Mouse (Mus musculus) left cerebral cortex, adult 8-10 months (tissue): Measurements from ENCODE around the gene Cib2. TPM values are rescaled to one million over a fixed set of nuclear protein-coding genes. Genes with fewer than 3 reads are reported as not detected.

Source experiments
- DNase-seq, 2 experiments: peaks; one replicate each; pipeline ENCODE4 v3.0.0; 2022; ENCODE audit warnings: low spot score in 2 of 2
- total RNA-seq, 4 experiments: library from RNA; stranded (reverse); gene quantifications; 2 replicates each; pipeline ENCODE4 v1.2.4; 2022

The Cib2 gene
- total RNA-seq, 4 experiments from 2014 or later: 23.8 to 29.4 (median 24.7) TPM

DNA sequence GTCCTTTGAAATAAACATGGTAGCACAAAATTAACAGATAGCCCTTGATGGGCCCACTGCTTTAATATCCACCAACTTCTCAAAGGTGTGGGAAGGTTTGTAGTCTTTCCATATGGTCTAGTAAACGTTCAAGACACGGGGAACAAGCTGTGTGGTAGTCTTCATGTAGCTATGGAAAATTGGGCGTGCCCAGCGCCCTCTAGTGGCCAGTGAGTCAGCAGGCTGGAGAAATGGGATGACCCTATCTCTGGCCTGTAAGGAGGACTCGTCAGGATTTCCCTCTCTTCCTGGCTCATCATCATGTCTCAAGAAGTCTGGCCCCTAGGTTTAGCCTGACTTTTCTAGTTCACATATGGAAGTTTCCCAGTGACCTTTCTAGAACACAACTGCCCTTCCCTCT lies 12.5 kb downstream of the Cib2 start:
- DNase-seq: no peak

GRCm38 (mm10) chr9:54544954-54545315 lies 15.1 kb downstream of the Cib2 start:
- no peak for DNase-seq

DNA sequence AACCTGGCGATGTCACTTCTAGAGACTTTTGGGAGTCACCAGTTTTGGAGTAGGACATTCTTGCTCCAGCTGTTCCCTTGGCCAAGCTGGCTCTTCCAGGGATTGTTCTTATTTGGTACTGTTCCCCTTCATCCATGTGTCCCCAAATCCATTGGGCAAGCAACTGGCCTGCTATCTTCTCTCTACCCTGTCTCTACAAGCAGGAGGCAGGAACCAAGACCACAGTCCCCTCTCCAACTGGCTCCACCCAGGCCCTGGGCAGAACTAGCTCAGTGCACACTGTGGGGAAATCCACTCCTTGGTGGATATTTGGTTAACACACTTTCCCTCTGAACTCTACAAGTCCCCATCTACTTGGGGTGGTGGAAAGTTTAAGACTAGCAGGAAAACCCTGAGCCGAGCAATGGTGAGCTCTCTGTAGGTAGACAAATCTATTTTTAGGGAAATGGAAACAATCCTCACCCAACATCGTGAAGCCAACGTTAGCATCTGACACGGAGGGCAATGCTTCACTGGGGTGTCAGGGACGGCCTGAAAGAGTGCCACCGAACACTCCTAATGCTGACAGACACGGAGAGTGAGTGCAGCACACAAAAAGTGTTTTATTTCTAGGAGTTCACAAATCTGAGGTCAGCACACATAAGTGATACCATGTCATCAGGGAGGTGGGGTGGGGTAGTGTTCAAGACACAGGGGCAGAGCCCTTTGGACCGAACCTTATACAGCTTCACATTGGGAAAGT lies 15.6 kb downstream of the Cib2 start:
- no peak for DNase-seq

- DNase-seq: no peak
These were observed 19.2 kb downstream of the Cib2 start for GRCm38 (mm10) chr9:54540801-54541200.

- DNase-seq: no peak
These were observed 21.3 kb downstream of the Cib2 start, which contains the start of gene Sh2d7 for GRCm38 (mm10) chr9:54538684-54539083. TSS of gene Sh2d7 (plus strand) at chr9:54538984.

- DNase-seq: no peak
These were observed 21.8 kb downstream of the Cib2 start for GRCm38 (mm10) chr9:54538244-54538643.

- DNase-seq: no peak
These were observed 22.5 kb downstream of the Cib2 start for GRCm38 (mm10) chr9:54537480-54537879.

DNA sequence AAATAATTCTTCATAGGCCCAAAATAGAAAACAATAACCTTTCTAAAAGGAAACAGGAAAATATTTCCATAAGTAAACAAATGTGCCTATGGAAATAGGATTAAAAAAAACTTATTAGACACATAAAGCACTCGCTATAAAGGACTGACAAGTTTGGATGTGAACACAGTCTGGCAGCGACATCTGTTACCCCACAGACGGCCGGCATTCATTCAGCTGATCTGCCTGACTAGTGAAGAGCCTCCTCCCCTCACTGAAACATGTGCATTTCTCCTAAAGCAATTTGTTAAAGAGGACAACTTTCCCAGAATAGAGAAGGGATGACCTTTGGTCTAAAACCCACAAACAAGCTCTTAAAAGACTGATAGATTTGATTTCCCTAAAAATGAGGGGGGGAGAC lies 23.0 kb downstream of the Cib2 start:
- peak in 1 of 2 experiments; percentile 42 for DNase-seq

DNA sequence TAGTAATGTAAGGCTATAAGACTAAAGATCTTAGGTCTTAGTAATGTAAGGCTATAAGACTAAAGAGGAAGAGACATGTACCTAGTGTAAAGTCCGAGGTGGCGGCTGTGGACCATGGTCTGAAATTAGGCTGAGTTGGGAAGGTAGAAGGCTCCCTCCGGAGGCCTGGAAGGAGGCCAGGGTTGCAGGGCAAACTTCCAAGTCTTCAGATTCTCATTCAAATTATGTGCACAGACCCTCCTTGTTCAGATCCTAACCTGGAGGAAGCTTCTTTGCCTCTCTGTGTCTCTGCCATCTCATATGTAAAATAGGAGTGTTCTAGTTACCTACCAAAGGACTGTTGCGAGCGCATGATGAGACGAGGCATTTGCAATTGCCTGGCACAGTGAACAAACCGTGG lies 23.8 kb downstream of the Cib2 start:
- no peak for DNase-seq

DNA sequence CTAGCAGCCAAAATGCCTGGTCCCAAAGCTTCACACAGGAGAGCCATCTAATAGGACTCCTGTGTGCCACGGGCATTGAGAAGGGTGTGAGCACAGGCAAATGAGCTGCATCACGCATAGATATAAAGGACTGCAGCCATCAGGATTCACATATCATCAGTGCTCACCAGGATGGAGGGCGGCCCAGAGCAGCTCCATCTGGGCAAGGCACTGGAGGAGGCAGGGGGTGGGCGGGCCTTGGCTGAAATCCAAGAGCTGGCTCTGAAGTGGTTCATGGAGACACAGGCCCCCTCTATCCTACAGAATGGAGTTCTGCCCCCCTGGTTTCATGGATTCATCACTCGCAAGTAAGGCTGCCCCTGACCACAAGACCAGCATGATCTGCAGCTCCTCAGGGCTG lies 26.0 kb downstream of the Cib2 start:
- DNase-seq: peak; percentile 39 to 84

- no peak for DNase-seq
These were observed 27.1 kb downstream of the Cib2 start for GRCm38 (mm10) chr9:54532926-54533325.

- DNase-seq: no peak
These were observed 28.6 kb downstream of the Cib2 start for GRCm38 (mm10) chr9:54531421-54531820.

GRCm38 (mm10) chr9:54530836-54531235 lies 29.2 kb downstream of the Cib2 start:
- DNase-seq: no peak

GRCm38 (mm10) chr9:54529950-54530349 lies 30.1 kb downstream of the Cib2 start:
- no peak for DNase-seq

DNA sequence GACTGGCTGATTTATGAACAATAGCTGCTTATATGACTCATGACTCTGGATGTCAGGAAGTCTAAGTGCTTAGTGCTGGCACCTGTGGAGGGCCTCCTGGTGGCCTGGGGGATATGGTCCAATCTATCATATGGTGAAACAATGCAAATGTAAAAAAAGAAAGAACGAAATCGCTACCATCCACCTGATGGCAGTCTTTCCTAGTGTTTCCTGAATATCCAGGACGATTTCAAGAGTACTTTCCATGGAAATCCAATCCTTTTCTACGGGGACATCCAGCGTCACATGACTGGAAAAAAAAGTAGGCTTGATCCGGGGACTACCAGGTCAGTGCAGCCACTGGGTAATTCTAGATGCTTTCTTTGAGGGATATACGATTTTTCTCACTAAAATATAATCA lies 32.3 kb downstream of the Cib2 start:
- no peak for DNase-seq

DNA sequence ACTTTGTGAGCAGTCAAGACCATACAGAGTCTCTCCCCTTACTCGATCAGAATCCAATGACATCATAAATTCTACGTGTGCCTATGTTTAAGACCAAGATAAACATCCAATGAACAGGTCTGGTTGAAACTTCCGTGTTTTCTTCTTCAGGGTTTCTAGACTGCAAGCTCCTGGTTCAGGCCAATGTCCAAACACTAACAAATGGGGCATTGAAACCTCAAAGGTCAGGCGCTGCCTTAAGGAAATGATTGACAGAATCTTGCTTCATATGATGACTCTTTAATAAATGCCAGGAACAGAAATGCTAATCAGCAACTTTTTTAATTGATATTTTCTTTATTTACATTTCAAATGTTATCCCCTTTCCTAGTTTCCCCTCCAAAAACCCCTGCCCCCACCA lies 39.7 kb downstream of the Cib2 start:
- DNase-seq: no peak

DNA sequence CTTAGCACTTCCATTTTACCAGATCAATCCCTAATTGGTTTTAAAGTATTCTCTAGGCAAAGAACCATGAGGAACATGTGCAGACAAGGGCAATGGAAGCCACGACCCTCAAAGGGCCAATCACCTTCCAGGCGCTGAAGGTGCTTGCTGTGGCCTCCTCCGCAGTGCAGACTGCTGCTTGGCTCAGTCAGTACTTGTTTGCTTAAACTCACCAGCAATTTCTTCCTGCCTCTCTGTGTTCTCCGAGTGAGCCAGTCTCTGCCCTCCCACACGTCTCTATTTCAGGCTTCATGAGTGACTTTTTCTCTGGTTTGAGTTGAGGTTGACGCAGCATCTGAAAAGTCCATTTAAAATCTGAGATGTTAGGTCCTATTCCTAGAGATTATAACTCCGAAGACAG lies 41.1 kb downstream of the Cib2 start:
- peak in 1 of 2 experiments; percentile 74 for DNase-seq

DNA sequence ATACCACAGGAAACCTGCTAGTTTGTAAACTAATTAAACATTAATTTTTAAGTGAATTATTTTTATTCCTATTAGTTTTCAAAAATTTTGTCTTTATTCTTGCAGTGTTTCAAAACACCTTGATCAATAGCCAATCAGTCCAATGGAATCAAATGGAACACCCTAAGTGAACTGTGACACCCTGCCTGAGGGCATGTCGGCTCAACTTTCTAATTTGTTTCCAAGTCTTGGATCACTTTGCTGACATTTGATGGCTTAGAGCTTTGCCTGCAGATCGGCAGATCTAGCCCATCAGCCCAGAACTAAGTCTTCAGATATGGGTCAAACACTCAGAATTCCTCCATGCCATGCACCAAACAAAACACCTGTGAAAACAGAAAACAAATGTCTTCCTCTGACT lies 44.0 kb downstream of the Cib2 start:
- DNase-seq: no peak

DNA sequence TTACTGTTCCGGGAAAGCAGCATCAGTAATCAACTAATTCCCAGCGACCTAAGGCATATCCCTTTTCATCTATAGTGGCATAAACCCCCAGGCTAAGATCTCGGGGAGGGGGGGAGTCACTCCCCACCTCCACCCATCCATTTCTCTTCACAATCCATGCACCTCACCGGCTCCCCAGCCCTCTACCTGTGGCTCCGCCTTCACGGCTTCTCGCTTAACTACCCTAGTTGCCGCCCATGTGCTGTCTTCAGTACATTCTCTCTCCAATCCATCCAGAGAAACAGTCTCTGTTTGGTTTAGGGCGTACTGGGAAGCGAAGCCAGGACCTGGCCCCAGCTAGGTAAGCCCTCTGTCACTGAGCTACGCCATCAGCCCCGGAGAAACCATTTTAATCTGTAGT lies 57.1 kb downstream of the Cib2 start:
- no peak for DNase-seq

DNA sequence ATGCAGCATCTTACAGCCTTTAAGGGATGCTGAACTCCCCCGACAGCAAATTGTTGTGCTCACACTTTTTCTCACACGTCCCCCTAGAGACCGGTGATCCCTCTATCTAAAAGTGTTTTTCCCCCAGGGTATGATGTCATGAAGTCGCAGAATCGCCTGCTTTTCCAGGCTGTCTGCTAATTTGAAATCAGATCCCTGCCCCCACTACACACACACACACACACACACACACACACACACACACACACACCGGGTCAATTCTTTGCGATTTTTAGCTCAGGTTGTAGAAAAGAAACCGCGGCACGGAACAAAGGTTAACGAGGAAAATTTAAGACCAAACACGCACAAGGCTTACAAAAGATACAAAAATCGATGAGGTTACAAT lies 57.9 kb downstream of the Cib2 start:
- no peak for DNase-seq

- DNase-seq: peak; percentile 70 to 90
These were observed 58.4 kb downstream of the Cib2 start, which contains the start of gene Dmxl2 for GRCm38 (mm10) chr9:54501453-54502110. TSS of gene Dmxl2 (minus strand) at chr9:54501626.

DNA sequence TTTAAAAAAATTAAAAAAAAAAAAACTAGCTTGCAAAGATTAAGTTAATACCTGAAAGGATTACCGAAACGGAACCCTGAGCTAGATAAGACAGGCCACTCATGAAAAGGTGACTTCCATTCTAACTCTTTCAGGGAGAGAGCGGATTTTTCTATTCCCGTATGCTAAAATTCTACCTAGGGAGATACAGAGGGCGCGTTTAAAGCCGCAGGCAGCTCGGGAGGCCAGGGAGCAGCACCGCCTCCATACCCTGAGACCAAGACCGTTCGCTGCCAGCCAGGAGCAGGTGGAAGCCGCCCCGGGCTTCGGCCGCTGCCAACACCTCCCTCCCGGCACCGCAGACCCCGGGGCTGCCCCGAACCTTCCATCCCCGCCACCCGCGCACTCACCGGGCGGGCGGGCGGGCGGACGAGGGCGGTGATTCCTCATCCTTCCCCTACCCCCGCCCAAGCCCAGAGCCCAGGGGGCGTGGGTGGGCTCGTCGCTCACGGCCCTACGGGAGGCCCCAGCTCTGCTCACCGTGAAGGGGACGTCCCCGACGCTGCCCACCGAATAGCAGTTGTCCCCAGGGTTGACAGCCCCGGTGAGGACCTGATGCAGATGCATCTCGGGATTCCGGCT lies 59.1 kb downstream of the Cib2 start:
- DNase-seq: peak; percentile 44 to 56

- no peak for DNase-seq
These were observed 60.2 kb downstream of the Cib2 start for GRCm38 (mm10) chr9:54499791-54500190.
